Mouse (Mus musculus) heart, embryonic 15.5 days (tissue): ENCODE data around the gene Ikbkg. TPM values are rescaled to one million over a fixed set of nuclear protein-coding genes. Genes with fewer than 3 reads are reported as not detected.
A peak's percentile ranks its signal among the peaks of the same experiment; 100 is the strongest.

Experiments
- ATAC-seq: fragments of 200-750 bp; cut with Nextera tagmentation; replicated peaks from 2 replicates; pipeline ENCODE4 v1.8.0; 2017; ENCODE audit warnings: low read depth, moderate TSS enrichment; ENCODE audit not compliant: insufficient number of reproducible peaks, insufficient read depth, low FRiP score
- H3K27ac ChIP-seq: fragments of 300-500 bp; sonication (generic); 2 replicates; pipeline ENCODE4 v1.5.1; 2015; ENCODE audit warnings: mild to moderate bottlenecking, inconsistent platforms
- H3K27me3 ChIP-seq: fragments of 300-500 bp; sonication (generic); 2 replicates; pipeline ENCODE4 v1.6.1; 2015; ENCODE audit warnings: inconsistent platforms
- H3K36me3 ChIP-seq: fragments of 300-500 bp; sonication (generic); 2 replicates; pipeline ENCODE4 v1.6.1; 2015; ENCODE audit warnings: mild to moderate bottlenecking, inconsistent platforms
- H3K4me1 ChIP-seq: fragments of 300-500 bp; sonication (generic); replicated peaks from 2 replicates; pipeline ENCODE4 v1.6.1; 2015; ENCODE audit warnings: inconsistent platforms
- H3K4me2 ChIP-seq: fragments of 300-500 bp; sonication (generic); 2 replicates; pipeline ENCODE4 v1.6.1; 2015; ENCODE audit warnings: inconsistent platforms, mild to moderate bottlenecking, moderate library complexity
- H3K4me3 ChIP-seq: fragments of 300-500 bp; sonication (generic); 2 replicates; pipeline ENCODE4 v1.5.1; 2015; ENCODE audit warnings: mild to moderate bottlenecking, inconsistent platforms
- H3K9ac ChIP-seq: fragments of 300-500 bp; sonication (generic); 2 replicates; pipeline ENCODE4 v1.6.1; 2015; ENCODE audit warnings: mild to moderate bottlenecking, inconsistent platforms
- H3K9me3 ChIP-seq: fragments of 300-500 bp; sonication (generic); replicated peaks from 2 replicates; pipeline ENCODE4 v1.6.1; 2016; ENCODE audit warnings: inconsistent platforms
- WGBS: fragments of 180-500 bp; shearing (Covaris S2); methylation state at CpG from one replicate; pipeline ENCODE4 v1.1.7; 2015; ENCODE audit warnings: mixed read lengths; 5-methylcytosine and 5-hydroxymethylcytosine counted together
- polyA plus RNA-seq: library from polyadenylated mRNA; unstranded; fragments of >200 nt; fragmentation: Nextera tagmentation; extraction: Ambion mirVana; gene quantifications from 2 replicates; pipeline ENCODE4 v1.2.1, GENCODE M21; 2015

Gene Ikbkg
- polyA plus RNA-seq, 1 experiment from 2014 or later, result 18.2 TPM

DNA sequence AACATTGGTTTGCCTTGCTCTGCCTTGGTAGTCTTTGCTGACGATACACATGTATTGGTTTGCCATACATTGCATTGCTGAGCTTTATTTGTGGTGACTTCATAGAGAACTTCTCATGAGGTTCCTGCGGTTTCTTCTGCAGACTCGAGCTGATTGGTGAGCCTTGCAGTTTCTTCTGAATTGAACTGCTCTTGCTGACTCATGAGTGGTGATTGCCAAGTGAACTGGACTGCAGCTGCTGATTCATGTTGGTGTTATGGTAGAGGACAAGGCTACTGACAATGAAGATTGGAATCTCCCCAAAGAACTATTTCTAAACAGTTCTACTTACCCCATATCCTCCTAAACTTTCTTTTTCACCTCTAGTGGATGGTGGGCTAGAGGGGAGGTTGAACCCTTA, 7.0 kb downstream of the Ikbkg start:
- H3K4me2 ChIP-seq, result no peak overlapping the region
- H3K9me3 ChIP-seq, result no peaks in the 10 kb centered on the region

DNA sequence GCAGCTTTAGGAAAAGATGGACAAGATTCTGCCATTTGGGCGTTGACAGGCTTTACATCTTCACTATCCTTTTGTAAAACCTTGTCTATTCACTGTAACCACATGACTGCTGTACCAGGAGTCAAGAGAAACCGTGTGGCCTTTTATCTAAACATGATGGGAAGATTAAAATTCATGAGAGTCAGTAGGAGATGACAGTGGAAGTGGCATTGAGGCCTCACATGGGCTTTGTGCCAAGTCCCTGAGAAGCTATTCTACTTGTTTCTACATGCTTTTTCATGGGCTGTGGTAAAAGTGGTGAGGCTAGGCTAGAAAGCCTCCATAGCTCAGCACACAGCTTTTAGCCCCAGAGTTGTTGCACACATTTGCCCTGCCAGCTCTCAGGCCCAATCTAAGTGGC, 15.2 kb downstream of the Ikbkg start:
- 46% methylated on average over 2 of the region's 2 CpGs for WGBS
- Histone ChIP-seq H3K4me3 (no peak overlapping the region), H3K9ac (no peak overlapping the region), H3K4me1 (no peaks in the 10 kb centered on the region), H3K36me3 (no peaks in the 10 kb centered on the region), H3K4me2 (no peak overlapping the region), H3K9me3 (no peaks in the 10 kb centered on the region), H3K27ac (no peak overlapping the region), H3K27me3 (no peaks in the 10 kb centered on the region)
- no peak for ATAC-seq

More for the DNA sequence above, 7.0 kb downstream of the Ikbkg start:
- WGBS, result 77% methylated on average over 3 of the region's 3 CpGs
- no peak overlapping the region for H3K4me3 ChIP-seq
- H3K27ac ChIP-seq, result no peak overlapping the region
- H3K27me3 ChIP-seq, result no peaks in the 10 kb centered on the region
- no peak overlapping the region for H3K9ac ChIP-seq
- ATAC-seq, result no peak
- H3K4me1 ChIP-seq, result no peaks in the 10 kb centered on the region
- no peaks in the 10 kb centered on the region for H3K36me3 ChIP-seq

DNA sequence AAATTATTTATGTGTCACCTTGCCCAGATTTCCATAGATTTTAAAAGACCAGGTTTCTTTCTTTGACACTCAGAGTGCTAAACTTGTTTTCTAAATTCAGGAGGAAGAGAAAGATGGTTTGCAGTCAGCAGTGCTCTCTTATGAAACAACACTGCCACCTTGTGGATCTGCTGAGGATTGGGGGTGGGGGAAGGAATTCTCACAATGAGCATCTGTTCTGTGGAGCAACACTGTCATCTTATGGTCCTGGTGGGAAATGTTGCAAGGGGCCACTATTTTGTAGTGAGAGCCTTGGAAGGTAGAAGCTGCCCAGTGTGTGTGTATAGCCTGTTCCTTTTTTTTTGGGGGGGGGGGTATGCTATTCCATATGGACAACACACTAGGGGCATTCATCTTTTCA, 20.3 kb downstream of the Ikbkg start:
- Histone ChIP-seq H3K27me3 (no peaks in the 10 kb centered on the region), H3K4me1 (no peaks in the 10 kb centered on the region), H3K4me3 (no peak overlapping the region), H3K9ac (no peak overlapping the region), H3K9me3 (no peaks in the 10 kb centered on the region), H3K27ac (no peak overlapping the region), H3K4me2 (no peak overlapping the region), H3K36me3 (no peaks in the 10 kb centered on the region)
- no peak for ATAC-seq

GRCm38 (mm10) chrX:74424443-74424842, 31.4 kb downstream of the Ikbkg start:
- Histone ChIP-seq H3K9me3 (no peaks in the 10 kb centered on the region), H3K4me1 (no peaks in the 10 kb centered on the region), H3K36me3 (no peaks in the 10 kb centered on the region), H3K27me3 (no peaks in the 10 kb centered on the region), H3K4me3 (no peak overlapping the region), H3K4me2 (no peak overlapping the region), H3K9ac (no peak overlapping the region), H3K27ac (no peak overlapping the region)
- no peak for ATAC-seq

GRCm38 (mm10) chrX:74425195-74425594, 32.1 kb downstream of the Ikbkg start:
- ATAC-seq, result no peak
- no peak overlapping the region for H3K27ac ChIP-seq
- WGBS, result 71% methylated on average over 4 of the region's 4 CpGs

DNA sequence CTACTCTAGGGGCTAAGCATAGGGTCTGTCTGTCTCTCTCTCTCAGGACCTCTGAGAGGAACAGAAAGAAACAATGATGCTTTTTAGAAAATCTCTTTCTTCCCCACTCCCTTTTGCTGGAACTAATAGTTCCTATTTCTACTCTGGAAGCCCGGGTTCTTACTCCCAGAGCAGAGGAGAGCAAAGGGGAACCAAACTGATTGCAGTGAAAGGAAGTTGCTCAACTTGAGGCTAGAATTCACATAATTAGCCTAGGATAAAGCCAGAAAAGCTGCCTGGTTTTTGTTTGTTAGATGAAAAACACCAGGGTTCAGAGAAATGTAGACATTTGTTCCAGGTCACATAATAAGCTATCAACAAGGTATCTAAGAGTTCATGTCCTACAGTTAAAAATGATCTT, 33.2 kb downstream of the Ikbkg start:
- Histone ChIP-seq H3K27ac (no peak overlapping the region), H3K9ac (no peak overlapping the region), H3K4me2 (no peak overlapping the region), H3K4me3 (no peak overlapping the region), H3K27me3 (no peaks in the 10 kb centered on the region), H3K36me3 (no peaks in the 10 kb centered on the region), H3K9me3 (no peaks in the 10 kb centered on the region), H3K4me1 (0 out of 2 replicates have a peak, but pooled peaks cover 2% of the 10 kb centered on the region)
- no peak for ATAC-seq
- WGBS, result 68% methylated on average over 1 of the region's 1 CpGs

More at GRCm38 (mm10) chrX:74425195-74425594, 32.1 kb downstream of the Ikbkg start:
- Histone ChIP-seq H3K9ac (no peak overlapping the region), H3K4me1 (no peaks in the 10 kb centered on the region), H3K4me3 (no peak overlapping the region), H3K36me3 (no peaks in the 10 kb centered on the region), H3K9me3 (no peaks in the 10 kb centered on the region), H3K4me2 (no peak overlapping the region), H3K27me3 (no peaks in the 10 kb centered on the region)

- 78% methylated on average over 3 of the region's 3 CpGs for WGBS
- H3K9me3 ChIP-seq, result no peaks in the 10 kb centered on the region
- H3K27ac ChIP-seq, result no peak overlapping the region
- H3K4me3 ChIP-seq, result no peak overlapping the region
- H3K27me3 ChIP-seq, result no peaks in the 10 kb centered on the region
- no peak overlapping the region for H3K4me2 ChIP-seq
- H3K36me3 ChIP-seq, result no peaks in the 10 kb centered on the region
- 0 out of 2 replicates have a peak, but pooled peaks cover 2% of the 10 kb centered on the region for H3K4me1 ChIP-seq
- no peak for ATAC-seq
- H3K9ac ChIP-seq, result no peak overlapping the region
Observed at GRCm38 (mm10) chrX:74427116-74427515, 34.0 kb downstream of the Ikbkg start.

GRCm38 (mm10) chrX:74428146-74428825, 35.2 kb downstream of the Ikbkg start:
- Histone ChIP-seq H3K4me2 (peak overlapping the region; percentile 69), H3K4me1 (0 out of 2 replicates have a peak, but pooled peaks cover 2% of the 10 kb centered on the region), H3K36me3 (no peaks in the 10 kb centered on the region; the same call in 1 of the 2 replicates), H3K4me3 (peak overlapping the region; percentile 66), H3K27me3 (no peaks in the 10 kb centered on the region), H3K9ac (peak overlapping the region; percentile 59), H3K27ac (peak overlapping the region; percentile 93; the same call in 1 of the 2 replicates), H3K9me3 (no peaks in the 10 kb centered on the region)
- WGBS, result 23% methylated on average over 35 of the region's 35 CpGs
- no peak for ATAC-seq

GRCm38 (mm10) chrX:74428826-74429276, 35.8 kb downstream of the Ikbkg start, which contains the start of gene G6pdx:
G6pdx (minus strand) TSS chrX:74429194.
- peak within 1 kb of the TSS; percentile 69 for H3K4me2 ChIP-seq
- H3K27me3 ChIP-seq, result no peaks in the 10 kb centered on the region
- 0 out of 2 replicates have a peak, but pooled peaks cover 2% of the 10 kb centered on the region for H3K4me1 ChIP-seq
- peaks cover 4% of the 10 kb centered on the region; the same call in 1 of the 2 replicates for H3K36me3 ChIP-seq
- 8% methylated on average over 25 of the region's 25 CpGs for WGBS
- H3K4me3 ChIP-seq, result peak within 1 kb of the TSS; percentile 66
- peak within 1 kb of the TSS; percentile 93 for H3K27ac ChIP-seq
- H3K9ac ChIP-seq, result peak within 1 kb of the TSS; percentile 64
- H3K9me3 ChIP-seq, result no peaks in the 10 kb centered on the region
- ATAC-seq, result peak; percentile 79

DNA sequence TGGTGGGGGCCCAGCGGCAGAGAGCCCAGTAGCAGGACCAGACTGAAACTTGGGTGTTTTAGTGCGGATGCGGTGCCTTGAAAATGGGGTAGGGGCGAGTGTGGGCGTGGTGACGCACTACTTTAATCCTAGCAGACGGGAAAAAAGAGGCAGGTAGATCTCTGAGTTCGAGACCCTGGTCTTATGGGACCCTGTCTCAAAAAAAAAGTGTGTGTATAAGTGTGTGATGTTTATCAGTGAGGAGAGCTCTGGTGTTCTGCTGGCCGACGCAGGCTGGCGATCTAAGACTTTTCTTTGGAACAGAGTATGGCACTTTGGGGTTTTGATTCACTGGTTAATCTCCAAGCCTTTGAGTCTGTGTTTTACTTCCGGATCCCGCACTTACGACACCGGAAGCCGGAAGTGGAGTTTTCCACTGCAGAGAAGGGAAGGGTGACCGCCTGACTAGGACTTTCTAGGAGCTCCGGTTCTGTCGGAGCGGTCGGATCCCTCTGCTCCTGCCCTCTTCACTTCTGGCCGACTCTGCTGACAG, 36.3 kb downstream of the Ikbkg start:
- Histone ChIP-seq H3K4me3 (peak overlapping the region; percentile 66), H3K36me3 (peaks cover 9% of the 10 kb centered on the region; the same call in 1 of the 2 replicates), H3K9ac (peak overlapping the region; percentile 64), H3K4me2 (peak overlapping the region; percentile 69), H3K4me1 (0 out of 2 replicates have a peak, but pooled peaks cover 2% of the 10 kb centered on the region), H3K27me3 (no peaks in the 10 kb centered on the region), H3K27ac (peak overlapping the region; percentile 93), H3K9me3 (no peaks in the 10 kb centered on the region)
- ATAC-seq, result peak; percentile 68
- WGBS, result 13% methylated on average over 22 of the region's 22 CpGs

DNA sequence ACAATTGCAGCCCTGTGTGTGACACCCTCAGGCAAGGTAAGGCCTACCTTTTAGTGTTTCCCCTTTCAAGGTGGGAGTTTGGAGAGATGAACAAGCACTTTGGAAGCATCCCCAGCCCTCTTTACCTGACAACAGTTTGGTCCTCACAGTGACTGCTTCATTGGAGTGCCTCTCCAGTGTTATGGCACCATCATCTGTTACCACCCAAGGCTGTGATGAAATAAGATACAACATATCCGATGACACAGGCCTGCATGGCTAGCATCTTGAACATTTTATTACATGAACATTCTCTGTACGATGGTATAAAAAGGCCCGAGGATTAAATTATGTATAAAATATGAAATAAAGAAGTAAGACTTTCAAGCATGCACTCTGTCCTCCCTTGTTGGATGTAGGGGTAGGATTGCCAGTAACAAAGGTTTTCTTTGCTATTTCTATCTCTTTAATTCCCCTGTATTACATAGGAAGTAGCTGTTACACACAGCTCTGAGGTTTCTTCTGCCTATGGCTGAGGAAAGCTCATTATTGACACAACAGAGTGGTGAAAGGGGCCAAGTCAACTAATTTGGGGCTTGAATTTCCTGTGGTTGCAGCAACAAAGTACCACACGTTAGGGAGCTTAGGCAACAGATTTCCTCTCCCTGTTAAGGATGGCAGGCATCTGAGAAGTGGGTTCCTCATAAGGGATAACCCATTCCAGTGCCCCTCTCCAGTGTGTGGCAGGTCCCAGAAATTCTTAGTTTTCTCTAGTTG, 58.2 kb downstream of the Ikbkg start:
- H3K4me2 ChIP-seq, result no peak overlapping the region
- H3K9me3 ChIP-seq, result no peaks in the 10 kb centered on the region
- no peak overlapping the region for H3K27ac ChIP-seq
- WGBS, result 73% methylated on average over 4 of the region's 4 CpGs
- H3K4me1 ChIP-seq, result no peaks in the 10 kb centered on the region
- peaks cover 3% of the 10 kb centered on the region; the same call in 1 of the 2 replicates for H3K36me3 ChIP-seq
- no peaks in the 10 kb centered on the region for H3K27me3 ChIP-seq
- ATAC-seq, result no peak
- no peak overlapping the region for H3K4me3 ChIP-seq
- no peak overlapping the region for H3K9ac ChIP-seq
